Mouse (Mus musculus) kidney, adult 8-10 months (tissue): ENCODE measurements around the gene Nrxn3.
A peak's percentile ranks its signal among the peaks of the same experiment; 100 is the strongest.

Experiments
- DNase-seq, 2 experiments: peaks; one replicate each; pipeline ENCODE4 v3.0.0; 2022

The Nrxn3 gene

DNA sequence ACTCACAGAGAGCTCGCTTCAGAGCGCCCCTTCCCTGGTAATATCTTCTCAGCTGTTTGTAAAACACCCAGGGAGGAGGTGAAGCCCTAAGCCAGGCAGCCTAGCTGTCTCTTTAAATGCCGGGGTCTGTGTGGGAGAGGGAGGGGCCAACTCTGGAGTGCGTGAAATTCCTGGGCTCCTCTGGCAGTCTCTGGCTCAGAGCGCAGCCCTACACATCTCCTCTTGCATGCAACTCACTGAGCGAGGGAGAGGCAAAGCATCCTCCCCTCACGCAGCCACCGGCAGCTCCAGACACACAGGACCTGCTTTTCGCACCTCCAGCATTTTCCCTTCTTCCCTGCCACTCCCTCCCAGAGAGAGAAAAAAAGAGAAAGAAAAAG is at the start of gene Nrxn3:
TSS of gene Nrxn3 (plus strand) at position 186 of the 380 bp plus-strand sequence.
- no peak for DNase-seq

- DNase-seq: peak in 1 of 2 experiments; percentile 2
Observed at GRCm38 (mm10) chr12:88704159-88704846, 18.4 kb upstream of the Nrxn3 start.

GRCm38 (mm10) chr12:88705959-88706358 is 16.7 kb upstream of the Nrxn3 start:
- no peak for DNase-seq

- no peak for DNase-seq
Observed at GRCm38 (mm10) chr12:88707786-88708185, 14.9 kb upstream of the Nrxn3 start.

DNA sequence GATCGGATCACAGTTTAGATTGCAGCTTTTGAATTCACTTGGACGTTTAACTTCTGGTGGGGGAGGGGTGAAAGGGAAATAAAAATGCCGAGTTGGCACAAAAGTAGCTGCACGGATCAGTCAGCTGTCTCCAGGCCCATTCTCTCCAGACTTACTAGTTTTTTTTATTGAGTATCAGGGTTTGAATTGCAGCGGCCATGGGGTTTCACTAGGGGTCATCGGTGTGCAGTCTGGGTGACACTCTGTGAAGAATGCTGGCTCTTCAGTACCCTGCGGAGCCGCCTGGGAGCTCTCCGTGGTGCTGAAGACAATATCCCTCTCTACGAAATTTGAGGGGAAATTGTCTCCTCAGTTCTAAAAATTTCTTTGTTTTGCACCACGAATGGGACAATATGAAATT is 13.5 kb upstream of the Nrxn3 start:
- peak; percentile 29 to 59 for DNase-seq

DNA sequence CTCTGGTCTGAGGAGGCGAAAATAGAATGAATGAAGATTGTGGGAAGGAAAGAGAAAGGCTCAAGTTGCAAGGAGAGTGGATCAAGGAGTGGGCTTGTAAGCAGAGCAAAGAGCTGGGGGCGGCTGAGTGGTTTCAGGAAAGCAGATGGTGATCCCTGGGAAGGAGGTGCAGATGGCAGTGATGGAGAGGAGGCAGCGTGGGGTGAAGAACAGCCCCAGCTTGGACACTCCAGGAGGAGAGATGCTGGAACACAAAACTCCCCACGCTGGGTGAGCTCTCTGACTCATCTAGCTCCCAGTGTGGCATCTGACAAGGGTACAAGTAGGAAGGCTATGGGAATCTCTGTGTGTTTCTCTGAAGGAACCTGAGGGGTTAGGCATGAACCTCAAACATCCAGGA is 9.2 kb upstream of the Nrxn3 start:
- no peak for DNase-seq

GRCm38 (mm10) chr12:88722031-88722690 is 515 bp upstream of the Nrxn3 start:
- no peak for DNase-seq

DNA sequence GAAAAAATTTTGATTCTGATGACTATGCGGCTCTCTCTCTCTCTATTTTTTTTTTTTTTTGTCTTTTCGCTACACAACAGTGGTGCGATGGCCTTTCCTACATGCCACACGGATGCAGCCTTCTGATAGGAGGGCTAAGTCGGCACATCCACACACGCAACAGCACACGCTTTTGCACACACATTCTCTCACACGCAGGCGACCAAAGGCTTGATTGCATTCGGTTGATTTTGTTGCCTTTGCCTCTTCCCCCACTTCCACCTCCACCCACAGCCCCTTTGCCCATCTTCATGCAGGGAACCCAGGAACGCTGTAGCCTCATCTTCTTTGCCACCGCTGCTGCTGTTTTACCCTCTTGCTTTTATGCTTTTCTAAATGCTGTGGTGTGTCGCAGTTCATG is 3.6 kb downstream of the Nrxn3 start:
- no peak for DNase-seq

- DNase-seq: no peak
Observed at GRCm38 (mm10) chr12:88726755-88727154, 4.1 kb downstream of the Nrxn3 start.

DNA sequence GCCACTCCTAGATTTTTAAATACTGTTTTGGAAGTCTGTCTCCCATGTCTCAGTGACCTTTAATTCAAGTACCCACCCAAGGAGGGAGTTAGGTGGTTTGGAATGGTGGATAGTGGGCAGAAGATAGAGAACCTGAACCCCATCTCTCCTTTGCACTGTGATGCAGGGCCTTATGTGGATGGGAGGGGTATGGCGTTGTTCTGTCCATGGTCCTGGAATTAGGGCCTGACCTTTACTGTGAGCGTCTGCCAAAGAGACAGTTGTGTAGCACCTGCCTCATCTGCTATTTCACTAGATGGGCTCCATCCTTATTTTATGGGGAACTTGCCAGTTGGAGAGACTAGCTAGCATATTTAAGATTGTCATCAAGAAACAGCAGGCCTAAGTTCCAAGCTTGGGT is 8.0 kb downstream of the Nrxn3 start:
- no peak for DNase-seq

DNA sequence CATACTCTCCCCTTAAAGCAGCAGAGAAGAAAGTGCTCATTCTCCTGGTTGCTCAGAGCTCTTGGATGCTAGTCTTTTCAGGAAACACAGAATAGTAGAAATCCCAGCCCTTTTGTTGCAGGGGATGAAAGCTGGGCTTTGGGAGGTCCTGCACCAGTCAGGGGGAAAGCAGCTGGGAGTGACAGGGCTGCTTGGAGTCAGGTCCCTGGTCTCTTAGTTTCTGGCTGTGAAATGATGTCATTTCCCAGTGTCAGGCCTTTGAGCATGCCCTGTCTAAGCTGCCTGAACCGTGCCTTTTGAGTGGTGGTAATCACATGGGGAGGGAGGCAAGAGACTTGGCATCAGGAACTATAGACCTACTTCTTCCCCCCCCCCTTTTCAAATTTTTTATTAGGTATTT is 12.4 kb downstream of the Nrxn3 start:
- DNase-seq: no peak

GRCm38 (mm10) chr12:88737081-88737480 is 14.4 kb downstream of the Nrxn3 start:
- no peak for DNase-seq

DNA sequence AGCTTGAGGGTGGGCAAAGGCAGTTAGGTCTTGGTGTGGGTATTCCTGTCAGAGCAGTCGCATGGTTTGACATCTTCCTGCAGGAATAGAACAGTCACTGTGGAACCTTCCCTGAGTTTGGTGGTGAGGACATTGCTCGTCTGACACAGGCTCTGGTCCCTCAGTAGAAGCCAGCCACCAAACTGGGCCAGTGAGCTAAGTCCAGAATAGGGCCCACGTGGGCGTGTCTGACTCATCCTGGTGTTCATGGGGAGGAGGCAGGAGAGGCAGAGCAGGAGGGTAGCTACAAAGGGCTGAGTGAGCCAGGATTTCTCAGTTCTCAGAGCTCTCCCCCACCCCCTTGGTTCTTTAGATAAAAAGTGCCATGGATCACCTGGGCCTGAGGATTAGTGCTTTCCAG is 15.9 kb downstream of the Nrxn3 start:
- no peak for DNase-seq

- DNase-seq: no peak
Observed at GRCm38 (mm10) chr12:88746788-88747187, 24.1 kb downstream of the Nrxn3 start.

GRCm38 (mm10) chr12:88764791-88765190 is 42.1 kb downstream of the Nrxn3 start:
- no peak for DNase-seq

DNA sequence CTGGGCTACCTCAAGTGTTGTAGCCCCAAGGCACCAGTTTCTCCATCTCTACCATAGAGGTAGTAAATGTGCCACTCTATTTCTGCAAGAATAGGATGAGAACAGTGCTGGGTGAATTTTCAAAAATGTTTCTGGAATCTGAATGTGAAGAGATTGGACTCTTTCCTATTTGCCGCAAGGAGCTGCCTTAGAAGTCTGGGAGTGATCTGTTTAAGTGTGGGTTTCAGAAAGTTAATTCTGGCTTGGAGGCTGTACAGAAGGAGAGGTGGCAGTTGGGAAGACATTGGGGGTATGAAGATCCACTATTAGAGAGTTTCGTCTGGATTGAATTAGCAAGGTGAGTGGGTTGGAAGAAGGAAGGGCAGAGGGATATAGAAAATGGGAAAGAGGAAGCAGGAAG is 52.0 kb downstream of the Nrxn3 start:
- no peak for DNase-seq

GRCm38 (mm10) chr12:88778036-88778435 is 55.4 kb downstream of the Nrxn3 start:
- DNase-seq: no peak

- no peak for DNase-seq
Observed at GRCm38 (mm10) chr12:88784199-88785147, 61.8 kb downstream of the Nrxn3 start.

- DNase-seq: no peak
Observed at GRCm38 (mm10) chr12:88793314-88793713, 70.6 kb downstream of the Nrxn3 start.

DNA sequence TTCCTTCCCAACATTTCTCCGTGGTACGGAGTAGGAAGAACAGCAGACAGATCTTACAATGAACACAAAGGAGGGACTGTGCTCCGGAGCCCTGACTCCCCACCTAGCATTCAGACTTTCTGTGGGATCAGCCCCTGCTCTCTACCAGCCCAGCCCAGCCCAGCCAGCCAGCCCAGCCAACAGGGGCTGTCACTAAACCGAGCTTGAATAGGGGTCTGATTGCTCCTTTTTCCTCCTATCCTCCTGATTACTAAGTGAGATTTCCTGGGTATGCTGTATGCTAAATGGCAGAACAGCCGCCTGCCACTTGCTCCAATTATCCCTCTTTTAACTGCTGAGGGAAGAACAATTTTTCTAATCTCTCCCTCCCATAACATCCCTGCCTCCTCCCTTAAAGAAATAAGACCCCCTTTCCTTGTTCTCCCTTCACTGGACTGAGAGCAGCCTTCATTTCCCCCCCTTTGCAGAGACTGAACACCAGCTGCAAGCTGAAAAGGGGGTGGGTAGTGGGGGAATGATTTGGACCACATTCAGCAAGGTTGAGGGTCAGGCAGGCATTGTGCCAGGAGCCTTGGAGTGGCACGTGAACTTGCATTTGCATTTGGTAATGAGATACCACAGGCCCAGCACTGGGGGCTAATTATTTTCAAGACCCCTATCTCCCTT is 78.4 kb downstream of the Nrxn3 start:
- no peak for DNase-seq

- DNase-seq: no peak
Observed at GRCm38 (mm10) chr12:88801656-88802007, 79.0 kb downstream of the Nrxn3 start.

- DNase-seq: no peak
Observed at GRCm38 (mm10) chr12:88808947-88809346, 86.3 kb downstream of the Nrxn3 start.

GRCm38 (mm10) chr12:88812173-88812572 is 89.5 kb downstream of the Nrxn3 start:
- no peak for DNase-seq
